Mouse (Mus musculus) C2C12 (cell line): ENCODE measurements around the gene Inafm1.
"Not testable (repeated sequence)": the region's sequence is repeated elsewhere in the genome, so short reads cannot be mapped to it uniquely, and the experiment has no call there.

Source experiments
- CEBPB ChIP-seq: IDR thresholded peaks from one replicate; pipeline ENCODE4 v1.6.1; 2011; ENCODE audit warnings: low read depth, mild to moderate bottlenecking, control low read depth, moderate library complexity
- CTCF ChIP-seq: IDR thresholded peaks from one replicate; pipeline ENCODE4 v1.5.1; 2011; ENCODE audit not compliant: control insufficient read depth, insufficient read depth, insufficient read length
- FOSL1 ChIP-seq: IDR thresholded peaks from one replicate; pipeline ENCODE4 v1.8.0; 2011; ENCODE audit warnings: mild to moderate bottlenecking, low read length; ENCODE audit not compliant: poor library complexity, insufficient read depth, severe bottlenecking
- MAX ChIP-seq: IDR thresholded peaks from one replicate; pipeline ENCODE4 v1.6.1; 2011; ENCODE audit warnings: mild to moderate bottlenecking, control low read depth
- MYOD1 ChIP-seq: IDR thresholded peaks from one replicate; pipeline ENCODE4 v1.6.1; 2011; ENCODE audit warnings: low read depth; ENCODE audit not compliant: control insufficient read depth, insufficient read length
- USF1 ChIP-seq: IDR thresholded peaks from one replicate; pipeline ENCODE4 v1.6.1; 2011; ENCODE audit warnings: low read depth, mild to moderate bottlenecking, control low read depth, moderate library complexity

- TF ChIP-seq CTCF, CEBPB, MYOD1, USF1, MAX, FOSL1: not testable (repeated sequence)
Measured at GRCm38 (mm10) chr7:16308093-16308492, 34.7 kb upstream of the Inafm1 start, which contains the start of gene Bbc3.
